Mouse (Mus musculus) thymus, postnatal 4 days (tissue): ENCODE results near the gene Eppin.
"Not testable (repeated sequence)": the region's sequence is repeated elsewhere in the genome, so short reads cannot be mapped to it uniquely, and the experiment has no call there.

ENCODE experiments used
- DNase-seq: peaks from one replicate; pipeline ENCODE4 v3.0.0; 2021

Eppin gene

GRCm38 (mm10) chr2:164593494-164593893 lies at the start of gene Eppin:
Gene Eppin, minus strand, starts transcription at chr2:164593594.
- no peak for DNase-seq

GRCm38 (mm10) chr2:164641881-164642673 lies 48.7 kb upstream of the Eppin start:
- no peak for DNase-seq

- no peak for DNase-seq
These were observed 47.7 kb upstream of the Eppin start for GRCm38 (mm10) chr2:164641129-164641528.

- DNase-seq = no peak
These were observed 45.3 kb upstream of the Eppin start, which contains the start of gene Wfdc16 for GRCm38 (mm10) chr2:164638696-164639095. Gene Wfdc16, minus strand, starts transcription at chr2:164638796.

GRCm38 (mm10) chr2:164635266-164635665 lies 41.9 kb upstream of the Eppin start:
- no peak for DNase-seq

- DNase-seq = no peak
These were observed 28.4 kb upstream of the Eppin start for GRCm38 (mm10) chr2:164621775-164622174.

- no peak for DNase-seq
These were observed 25.7 kb upstream of the Eppin start for GRCm38 (mm10) chr2:164619050-164619449.

GRCm38 (mm10) chr2:164615386-164615785 lies 22.0 kb upstream of the Eppin start:
- DNase-seq = no peak

- not testable (repeated sequence) for DNase-seq
These were observed 20.1 kb upstream of the Eppin start, which contains the start of the genes Wfdc6b and Wfdc8 for GRCm38 (mm10) chr2:164613471-164613870. Gene Wfdc6b, plus strand, starts transcription at chr2:164613522. Gene Wfdc8, minus strand, starts transcription at chr2:164613626.

GRCm38 (mm10) chr2:164608781-164609180 lies 15.4 kb upstream of the Eppin start:
- DNase-seq = no peak

- no peak for DNase-seq
These were observed 11.0 kb upstream of the Eppin start for GRCm38 (mm10) chr2:164604411-164604810.

- no peak for DNase-seq
These were observed 10.1 kb upstream of the Eppin start for GRCm38 (mm10) chr2:164603482-164603881.

- no peak for DNase-seq
These were observed 6.8 kb upstream of the Eppin start for GRCm38 (mm10) chr2:164600179-164600578.

- no peak for DNase-seq
These were observed 1.4 kb downstream of the Eppin start for GRCm38 (mm10) chr2:164592014-164592413.

- not testable (repeated sequence) for DNase-seq
These were observed 8.2 kb downstream of the Eppin start, which contains the start of gene Wfdc6a for GRCm38 (mm10) chr2:164585025-164585725. Gene Wfdc6a, minus strand, starts transcription at chr2:164585447.

- not testable (repeated sequence) for DNase-seq
These were observed 20.0 kb downstream of the Eppin start, which contains the start of gene Spint3 for GRCm38 (mm10) chr2:164573359-164573758. Gene Spint3, minus strand, starts transcription at chr2:164573459.

- no peak for DNase-seq
These were observed 25.9 kb downstream of the Eppin start for GRCm38 (mm10) chr2:164567460-164567859.

- peak; percentile 15 for DNase-seq
These were observed 26.4 kb downstream of the Eppin start for GRCm38 (mm10) chr2:164566997-164567396.

- no peak for DNase-seq
These were observed 29.0 kb downstream of the Eppin start for GRCm38 (mm10) chr2:164564346-164564745.

- DNase-seq = peak; percentile 28
These were observed 29.9 kb downstream of the Eppin start for GRCm38 (mm10) chr2:164563339-164564038.

GRCm38 (mm10) chr2:164562391-164563188 lies 30.8 kb downstream of the Eppin start, which contains the start of gene Wfdc2:
Gene Wfdc2, plus strand, starts transcription at chr2:164562413.
- DNase-seq = no peak

- DNase-seq = no peak
These were observed 33.3 kb downstream of the Eppin start for GRCm38 (mm10) chr2:164560106-164560505.
